ENCODE assay signal across 15 mouse cellular contexts in the genomic region with DNA sequence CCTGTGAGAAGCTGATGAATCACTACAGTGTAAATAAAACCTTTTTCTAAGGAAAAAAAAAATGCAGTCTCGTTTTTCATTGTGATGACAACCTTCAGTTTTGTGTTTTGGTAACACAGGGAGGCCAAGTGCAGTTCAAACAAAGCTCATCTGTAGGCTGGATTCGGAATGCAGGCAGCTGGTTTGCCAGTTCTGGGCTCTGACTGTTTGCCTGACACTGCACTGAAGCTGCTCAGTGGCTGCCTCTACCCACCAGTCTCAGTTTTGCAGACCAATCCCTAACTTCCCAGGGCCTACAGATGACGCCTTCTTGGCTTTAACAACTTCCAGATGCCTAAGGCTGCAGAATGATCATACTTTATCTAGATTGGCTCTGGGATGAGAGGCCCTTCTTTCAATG.
A peak's percentile ranks its signal among the peaks of the same experiment; 100 is the strongest.
DNase-seq lines count a peak whose midpoint lies in the region; ATAC-seq and TF ChIP-seq lines count a peak whose summit lies in the region.
"Had no signal": no experiment of that assay in that cellular context is flagged by ENCODE, and none has a peak within 500 bp of the region (broad histone marks: within the 10 kb centered on the region; RNA-seq: fewer than 3 reads in every experiment).

No protein-coding gene starts in this region.

- no peaks in the 10 kb centered on the region for H3K9me3 ChIP-seq in kidney, embryonic 16.5 days (ENCODE audit: low read length)
- no peaks in the 10 kb centered on the region for H3K9me3 ChIP-seq in limb, embryonic 14.5 days (ENCODE audit: control insufficient read depth, low read length)
- H3K9me3 ChIP-seq: heart, embryonic 13.5 days; liver, embryonic 13.5 days had no signal

- DNase-seq in kidney, adult 11 months, result no peak
- DNase-seq in 3T3-L1 (ENCODE audit: low read depth, low spot score), result peak; percentile 30
- DNase-seq in brain, adult 2 months (ENCODE audit: low read depth, low spot score), result peak; percentile 34
- DNase-seq in limb, embryonic 14.5 days (ENCODE audit: low spot score), result peak; percentile 23
- DNase-seq in layer of hippocampus, adult 2 months (ENCODE audit: low spot score in 2 of 2), result no peak
- DNase-seq in thymus, postnatal 14 days, result no peak
- DNase-seq: adrenal gland, postnatal 36 days; cerebellum, postnatal 25 days; kidney, adult 2 months; layer of hippocampus, adult 9-11 months; liver, embryonic 13.5 days; thymus, postnatal 4 days had no signal

- H3K4me2 ChIP-seq in kidney, embryonic 16.5 days (replicated peaks; ENCODE audit: low read depth, low read length), result no peak overlapping the region
- no peak overlapping the region for H3K4me2 ChIP-seq in limb, embryonic 14.5 days (replicated peaks; ENCODE audit: low read depth, low read length, severe bottlenecking)
- H3K4me2 ChIP-seq: heart, embryonic 13.5 days; liver, embryonic 13.5 days had no signal

- no peaks in the 10 kb centered on the region for H3K27me3 ChIP-seq in kidney, embryonic 16.5 days (ENCODE audit: insufficient read depth, low read length)
- H3K27me3 ChIP-seq in limb, embryonic 14.5 days (ENCODE audit: control insufficient read depth, insufficient read depth, low read length), result no peaks in the 10 kb centered on the region
- H3K27me3 ChIP-seq: heart, embryonic 13.5 days; liver, embryonic 13.5 days had no signal

- H3K4me3 ChIP-seq in kidney, embryonic 16.5 days (ENCODE audit: low read length), result no peak overlapping the region
- no peak overlapping the region for H3K4me3 ChIP-seq in limb, embryonic 14.5 days (replicated peaks; ENCODE audit: low read length)
- no peak overlapping the region for H3K4me3 ChIP-seq in layer of hippocampus, adult 2 months
- H3K4me3 ChIP-seq: heart, embryonic 13.5 days; liver, embryonic 13.5 days had no signal

- no peak overlapping the region for H3K9ac ChIP-seq in kidney, embryonic 16.5 days (replicated peaks; ENCODE audit: low read length)
- no peak overlapping the region for H3K9ac ChIP-seq in limb, embryonic 14.5 days (ENCODE audit: low read depth, low read length, severe bottlenecking)
- H3K9ac ChIP-seq: heart, embryonic 13.5 days; liver, embryonic 13.5 days had no signal

- ATAC-seq in kidney, embryonic 16.5 days (ENCODE audit: low FRiP score, low TSS enrichment), result 0 out of 2 replicates have a peak, but pooled peaks have one; percentile 4
- ATAC-seq in limb, embryonic 14.5 days (ENCODE audit: low FRiP score, low read depth), result peak; percentile 53; the same call in 1 of the 2 replicates
- ATAC-seq: activated CD4-positive, CD25-positive, alpha-beta regulatory T cell, adult 4 months had no signal

- WGBS in kidney, embryonic 16.5 days, result 29% methylated on average over 3 of the region's 3 CpGs
- 26% methylated on average over 3 of the region's 3 CpGs for WGBS in limb, embryonic 14.5 days

- H3K36me3 ChIP-seq in kidney, embryonic 16.5 days (ENCODE audit: insufficient read depth, low read length), result no peaks in the 10 kb centered on the region
- no peaks in the 10 kb centered on the region for H3K36me3 ChIP-seq in limb, embryonic 14.5 days (ENCODE audit: control insufficient read depth, insufficient read depth, low read length)

- TF ChIP-seq POLR2A in limb, embryonic 14.5 days (IDR thresholded peaks at IDR 0.05; ENCODE audit: borderline replicate concordance, extremely low read depth, insufficient read depth, insufficient read length), result no peak

- H3K4me1 ChIP-seq in kidney, embryonic 16.5 days (ENCODE audit: insufficient read depth, low read length), result no peaks in the 10 kb centered on the region
- H3K4me1 ChIP-seq in limb, embryonic 14.5 days (ENCODE audit: control insufficient read depth, insufficient read depth, low read length), result no peaks in the 10 kb centered on the region
- H3K4me1 ChIP-seq: heart, embryonic 13.5 days; liver, embryonic 13.5 days had no signal

- no peak for TF ChIP-seq CTCF in layer of hippocampus, adult 2 months (conservative IDR thresholded peaks at IDR 0.05)

- no peak overlapping the region for H3K27ac ChIP-seq in kidney, embryonic 16.5 days (ENCODE audit: low read length)
- H3K27ac ChIP-seq in limb, embryonic 14.5 days (replicated peaks; ENCODE audit: low read depth, low read length), result no peak overlapping the region
- H3K27ac ChIP-seq in layer of hippocampus, adult 2 months, result no peak overlapping the region
- H3K27ac ChIP-seq: heart, embryonic 13.5 days; liver, embryonic 13.5 days had no signal

Comparison
In these comparisons a context has a peak if more than half of its experiments do, and no peak if none do; other contexts are left out.
1. DNase-seq: peak in 3T3-L1 (single experiment), brain, adult 2 months (single experiment) and limb, embryonic 14.5 days (single experiment); none in kidney, adult 11 months (single experiment), layer of hippocampus, adult 2 months (0 of 2) and thymus, postnatal 14 days (single experiment).